Mouse (Mus musculus): ENCODE results near the gene Atp5j2.

DNA sequence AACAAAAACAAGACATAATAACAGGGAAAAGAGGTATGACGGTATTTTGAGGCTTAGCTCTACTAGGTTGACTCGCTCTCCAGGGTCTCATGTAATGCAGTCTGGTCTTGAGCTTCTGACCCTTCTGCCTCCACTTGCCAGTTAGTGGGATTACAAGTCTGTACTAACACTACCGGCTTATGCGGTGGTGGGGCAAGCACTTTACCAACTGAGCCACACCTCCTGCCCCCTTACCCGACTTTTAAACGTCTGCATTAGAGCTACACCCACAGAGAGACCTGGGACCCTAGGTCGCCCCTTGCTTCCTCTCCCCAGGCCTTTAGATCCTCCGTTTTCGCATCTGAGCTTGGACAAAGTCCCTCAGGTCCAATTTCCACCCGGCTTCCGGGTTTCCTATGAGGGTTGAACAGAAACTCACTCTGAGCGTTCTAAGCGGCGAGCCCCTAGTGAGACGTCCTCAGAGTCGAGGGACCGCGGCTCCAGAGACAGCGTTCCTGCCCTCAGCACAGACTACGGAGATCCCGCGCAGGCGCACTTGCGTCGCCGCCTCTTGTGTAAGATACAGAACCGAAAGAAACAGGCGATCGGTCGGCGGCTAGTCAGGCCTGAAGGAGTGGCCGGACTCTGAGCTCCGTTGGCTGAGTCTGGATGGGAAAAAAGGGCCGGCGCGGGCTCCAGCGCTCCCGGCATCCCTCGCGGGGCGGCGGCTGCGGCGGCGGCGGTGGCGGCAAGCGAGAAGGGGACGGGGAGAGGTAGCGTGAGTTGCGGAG lies 25.1 kb downstream of the Atp5j2 start, which contains the start of the genes Ptcd1 and Cpsf4:
- TF ChIP-seq CTCF (IDR thresholded peaks at IDR 0.05; ENCODE audit: borderline replicate concordance, insufficient read depth, low read depth, low read length) (no peak), POLR2A (IDR thresholded peaks at IDR 0.05; ENCODE audit: borderline replicate concordance, insufficient read depth, low read length) (peak; percentile 92)
